Mouse (Mus musculus) spleen, adult 2 months (tissue): ENCODE data around the gene Brca1.

Source experiments
- CTCF ChIP-seq: fragments of 200-500 bp; IDR thresholded peaks from 2 replicates; pipeline ENCODE4 v1.5.1; 2011; ENCODE audit warnings: mild to moderate bottlenecking, inconsistent platforms; ENCODE audit not compliant: insufficient read depth, insufficient read length, insufficient replicate concordance; ENCODE audit errors: extremely low read depth
- POLR2A ChIP-seq: fragments of 200-500 bp; IDR thresholded peaks from 2 replicates; pipeline ENCODE4 v1.6.1; 2011; ENCODE audit warnings: low read depth, low read length, inconsistent platforms

DNA sequence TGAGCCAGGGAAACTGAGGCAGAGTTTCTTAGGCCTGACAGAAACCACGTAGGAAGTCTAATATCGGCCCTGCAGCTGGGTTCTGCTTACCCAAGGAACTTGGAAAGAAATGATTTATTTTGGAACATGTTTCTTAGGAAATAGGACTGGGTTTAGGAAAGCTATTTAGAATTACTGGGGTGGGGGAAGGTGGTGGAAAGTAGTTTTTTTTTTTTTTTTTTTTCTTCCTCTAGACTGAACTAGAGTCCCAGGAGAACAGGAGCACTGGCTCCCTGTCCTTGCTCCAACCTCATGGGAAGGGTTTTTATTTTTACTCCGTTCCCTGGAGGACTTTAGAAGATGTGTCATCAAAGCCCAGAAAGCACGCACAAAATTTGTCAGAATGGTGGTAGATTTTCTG lies 82.6 kb downstream of the Brca1 start:
- no peak for TF ChIP-seq CTCF
- TF ChIP-seq POLR2A: no peak
